Mouse (Mus musculus) limb, embryonic 14.5 days (tissue): ENCODE data around the gene Sf3b4. TPM values are rescaled to one million over a fixed set of nuclear protein-coding genes. Genes with fewer than 3 reads are reported as not detected.
A peak's percentile ranks its signal among the peaks of the same experiment; 100 is the strongest.

Experiments used
- ATAC-seq: fragments of 200-750 bp; cut with Nextera tagmentation; 2 replicates; pipeline ENCODE4 v1.8.0; 2017; ENCODE audit warnings: low read depth, moderate number of reproducible peaks, moderate TSS enrichment; ENCODE audit not compliant: low FRiP score
- DNase-seq: peaks from one replicate; pipeline ENCODE4 v3.0.0-alpha.2; 2015; ENCODE audit warnings: low spot score
- H3K27ac ChIP-seq: fragments of 300-500 bp; sonication (generic); replicated peaks from 2 replicates; pipeline ENCODE4 v1.5.1; 2014; ENCODE audit warnings: low read depth, mild to moderate bottlenecking, low read length, moderate library complexity, mixed read lengths
- H3K27me3 ChIP-seq: fragments of 300-500 bp; sonication (generic); 2 replicates; pipeline ENCODE4 v1.6.1; 2014; ENCODE audit warnings: low read length, mixed read lengths; ENCODE audit not compliant: control insufficient read depth, insufficient read depth
- H3K36me3 ChIP-seq: fragments of 300-500 bp; sonication (generic); 2 replicates; pipeline ENCODE4 v1.6.1; 2014; ENCODE audit warnings: mild to moderate bottlenecking, low read length, moderate library complexity, mixed read lengths; ENCODE audit not compliant: control insufficient read depth, insufficient read depth
- H3K4me1 ChIP-seq: fragments of 300-500 bp; sonication (generic); 2 replicates; pipeline ENCODE4 v1.6.1; 2014; ENCODE audit warnings: antibody characterized with exemption, low read length, mixed read lengths; ENCODE audit not compliant: control insufficient read depth, insufficient read depth
- H3K4me2 ChIP-seq: fragments of 300-500 bp; sonication (generic); replicated peaks from 2 replicates; pipeline ENCODE4 v1.6.1; 2014; ENCODE audit warnings: low read depth, mild to moderate bottlenecking, low read length, moderate library complexity; ENCODE audit not compliant: severe bottlenecking
- H3K4me3 ChIP-seq: fragments of 300-500 bp; sonication (generic); replicated peaks from 2 replicates; pipeline ENCODE4 v1.5.1; 2014; ENCODE audit warnings: low read length
- H3K9ac ChIP-seq: fragments of 300-500 bp; sonication (generic); 2 replicates; pipeline ENCODE4 v1.6.1; 2014; ENCODE audit warnings: mild to moderate bottlenecking, low read depth, low read length, moderate library complexity; ENCODE audit not compliant: severe bottlenecking
- H3K9me3 ChIP-seq: fragments of 300-500 bp; sonication (generic); 2 replicates; pipeline ENCODE4 v1.6.1; 2016; ENCODE audit warnings: low read length; ENCODE audit not compliant: control insufficient read depth
- POLR2A ChIP-seq: fragments of 200-500 bp; IDR thresholded peaks from 2 replicates; pipeline ENCODE4 v1.8.0; 2012; ENCODE audit warnings: inconsistent platforms, mild to moderate bottlenecking, moderate library complexity, borderline replicate concordance; ENCODE audit not compliant: insufficient read depth, insufficient read length; ENCODE audit errors: extremely low read depth
- WGBS: fragments of 180-500 bp; shearing (Covaris S2); extraction: QIAGEN DNeasy Blood & Tissue Kit; methylation state at CpG from one replicate; pipeline ENCODE4 v1.1.7; 2014; 5-methylcytosine and 5-hydroxymethylcytosine counted together
- polyA plus RNA-seq, 2 experiments: library from polyadenylated mRNA; depleted of rRNA in 1 of 2; stranded (reverse) in 1 of 2; unstranded in 1 of 2; fragments of >200 nt; fragmentation: Nextera tagmentation in 1 of 2; extraction: Ambion mirVana in 1 of 2; gene quantifications; 2 replicates each; pipeline versions ENCODE4 v1.2.1 to v1.2.3; 2012 to 2014

Gene Sf3b4
- polyA plus RNA-seq, 2 experiments = 126 to 173 TPM

- Histone ChIP-seq H3K4me3 (no peak overlapping the region), H3K4me1 (no peaks in the 10 kb centered on the region), H3K27me3 (no peaks in the 10 kb centered on the region), H3K9ac (no peak overlapping the region), H3K27ac (no peak overlapping the region), H3K4me2 (no peak overlapping the region), H3K36me3 (peaks cover 29% of the 10 kb centered on the region), H3K9me3 (no peaks in the 10 kb centered on the region)
- ATAC-seq = no peak
- no peak for DNase-seq
- no peak for TF ChIP-seq POLR2A
- WGBS = 69% methylated on average over 3 of the region's 3 CpGs
These were observed 37.1 kb upstream of the Sf3b4 start for GRCm38 (mm10) chr3:96135011-96135410.

- Histone ChIP-seq H3K9me3 (no peaks in the 10 kb centered on the region), H3K9ac (no peak overlapping the region), H3K4me1 (no peaks in the 10 kb centered on the region), H3K27me3 (no peaks in the 10 kb centered on the region), H3K27ac (no peak overlapping the region), H3K36me3 (peaks cover 74% of the 10 kb centered on the region), H3K4me2 (no peak overlapping the region), H3K4me3 (no peak overlapping the region)
- ATAC-seq = no peak
- DNase-seq = peak; percentile 79
- WGBS = 16% methylated on average over 5 of the region's 5 CpGs
- TF ChIP-seq POLR2A = no peak
These were observed 24.2 kb upstream of the Sf3b4 start for GRCm38 (mm10) chr3:96147950-96148349.

GRCm38 (mm10) chr3:96151836-96152235, 20.3 kb upstream of the Sf3b4 start:
- DNase-seq (no peak), ATAC-seq (no peak)
- WGBS = 83% methylated on average over 7 of the region's 7 CpGs
- no peaks in the 10 kb centered on the region for H3K4me1 ChIP-seq
- no peak overlapping the region for H3K9ac ChIP-seq
- H3K27ac ChIP-seq = no peak overlapping the region
- no peak for TF ChIP-seq POLR2A
- H3K27me3 ChIP-seq = no peaks in the 10 kb centered on the region
- peaks cover 73% of the 10 kb centered on the region for H3K36me3 ChIP-seq
- no peaks in the 10 kb centered on the region for H3K9me3 ChIP-seq
- H3K4me3 ChIP-seq = no peak overlapping the region
- H3K4me2 ChIP-seq = no peak overlapping the region

GRCm38 (mm10) chr3:96152611-96153010, 19.5 kb upstream of the Sf3b4 start:
- no peaks in the 10 kb centered on the region for H3K9me3 ChIP-seq
- no peak overlapping the region for H3K4me3 ChIP-seq
- WGBS = 92% methylated on average over 5 of the region's 5 CpGs
- no peaks in the 10 kb centered on the region for H3K4me1 ChIP-seq
- ATAC-seq = no peak
- DNase-seq = no peak
- no peak overlapping the region for H3K27ac ChIP-seq
- no peak for TF ChIP-seq POLR2A
- no peak overlapping the region for H3K9ac ChIP-seq
- H3K36me3 ChIP-seq = peaks cover 72% of the 10 kb centered on the region
- no peaks in the 10 kb centered on the region for H3K27me3 ChIP-seq
- H3K4me2 ChIP-seq = no peak overlapping the region

GRCm38 (mm10) chr3:96155501-96155900, 16.6 kb upstream of the Sf3b4 start:
- ATAC-seq (no peak), DNase-seq (no peak)
- H3K27ac ChIP-seq = no peak overlapping the region
- peaks cover 56% of the 10 kb centered on the region for H3K36me3 ChIP-seq
- peaks cover 8% of the 10 kb centered on the region for H3K4me1 ChIP-seq
- no peak overlapping the region for H3K4me2 ChIP-seq
- no peak overlapping the region for H3K4me3 ChIP-seq
- H3K27me3 ChIP-seq = no peaks in the 10 kb centered on the region
- H3K9ac ChIP-seq = no peak overlapping the region
- 79% methylated on average over 7 of the region's 8 CpGs for WGBS
- TF ChIP-seq POLR2A = no peak
- no peaks in the 10 kb centered on the region for H3K9me3 ChIP-seq

GRCm38 (mm10) chr3:96159820-96160219, 12.3 kb upstream of the Sf3b4 start:
- TF ChIP-seq POLR2A = no peak
- H3K36me3 ChIP-seq = peaks cover 21% of the 10 kb centered on the region
- no peak overlapping the region for H3K4me2 ChIP-seq
- no peaks in the 10 kb centered on the region for H3K27me3 ChIP-seq
- H3K9me3 ChIP-seq = no peaks in the 10 kb centered on the region
- no peak for DNase-seq
- WGBS = 67% methylated on average over 4 of the region's 4 CpGs
- peak overlapping the region; percentile 79; the same call in 1 of the 2 replicates for H3K27ac ChIP-seq
- H3K4me3 ChIP-seq = no peak overlapping the region
- H3K9ac ChIP-seq = no peak overlapping the region
- H3K4me1 ChIP-seq = peaks cover 17% of the 10 kb centered on the region
- ATAC-seq = no peak
